Mouse (Mus musculus) left cerebral cortex, postnatal 14 days (tissue): ENCODE results near the gene Rxfp1. TPM values are rescaled to one million over a fixed set of nuclear protein-coding genes. Genes with fewer than 3 reads are reported as not detected.
A peak's percentile ranks its signal among the peaks of the same experiment; 100 is the strongest.

ENCODE experiments used
- DNase-seq, 2 experiments: peaks; one replicate each; pipeline ENCODE4 v3.0.0; 2021 to 2022; ENCODE audit warnings: low spot score in 2 of 2, mixed read lengths in 1 of 2
- intact Hi-C: fragments of 180-260 bp; cut with DNase I; formaldehyde crosslinking; loops from one replicate; pipeline ENCODE4 v1.15.1; 2025
- total RNA-seq, 2 experiments: library from RNA; stranded (reverse); gene quantifications; 2 replicates each; pipeline ENCODE4 v1.2.3; 2021

Gene Rxfp1
- total RNA-seq, 2 experiments from 2014 or later, result 16.8 to 23.9 TPM

- no peak for DNase-seq
- intact Hi-C loops, result no loop called here
These were observed 61.3 kb downstream of the Rxfp1 start for GRCm38 (mm10) chr3:79676411-79676810.

GRCm38 (mm10) chr3:79674641-79675040, 63.0 kb downstream of the Rxfp1 start:
- DNase-seq, result no peak
- intact Hi-C loops, result no loop called here

GRCm38 (mm10) chr3:79673082-79673481, 64.6 kb downstream of the Rxfp1 start:
- DNase-seq, result peak; percentile 67 to 86
- intact Hi-C loops, result loop anchor here (2.0 kb wide), 2 partner anchors 72 to 136 kb away; no protein-coding TSS in a partner anchor

DNA sequence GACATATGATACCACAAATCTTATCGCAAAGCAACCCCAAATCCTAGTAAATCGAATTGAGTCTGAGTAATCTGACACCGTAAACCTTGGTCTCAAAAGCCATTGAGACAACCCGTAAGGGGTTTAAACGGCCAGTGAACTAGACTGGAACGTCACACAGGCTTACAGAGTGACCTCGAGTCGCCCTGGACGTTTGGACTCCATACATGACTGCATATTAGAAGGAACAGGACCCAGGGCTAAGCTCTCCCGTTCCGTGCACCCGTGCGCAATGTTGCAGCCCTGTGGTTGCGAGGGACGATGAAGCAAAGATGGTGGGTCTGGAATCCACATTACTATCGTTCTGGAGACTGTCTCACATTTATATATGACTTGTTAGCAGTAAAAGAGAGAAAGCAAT, 65.5 kb downstream of the Rxfp1 start:
- DNase-seq, result no peak
- intact Hi-C loops, result loop anchor here (2.0 kb wide), 2 partner anchors 73 to 137 kb away; no protein-coding TSS in a partner anchor

DNA sequence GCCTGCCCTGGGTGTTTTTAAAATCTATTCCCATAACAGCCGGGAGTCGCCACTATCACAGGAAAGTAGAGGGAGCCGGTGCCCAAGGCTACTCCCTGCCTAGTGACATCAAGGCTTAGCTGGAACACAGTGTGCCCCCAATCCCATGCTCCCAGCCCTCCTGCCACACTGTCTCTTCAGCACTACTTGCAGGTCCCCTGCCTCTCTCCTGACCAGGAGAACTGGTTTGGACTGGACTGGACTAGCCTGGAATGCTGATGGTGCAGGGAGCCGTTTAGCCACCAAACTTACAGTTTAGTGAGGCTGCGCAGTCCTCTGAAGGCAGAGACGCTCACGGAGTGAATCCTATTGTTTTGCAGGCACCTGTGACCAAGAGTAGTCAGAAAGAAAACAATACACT, 67.1 kb downstream of the Rxfp1 start:
- intact Hi-C loops, result no loop called here
- no peak for DNase-seq

DNA sequence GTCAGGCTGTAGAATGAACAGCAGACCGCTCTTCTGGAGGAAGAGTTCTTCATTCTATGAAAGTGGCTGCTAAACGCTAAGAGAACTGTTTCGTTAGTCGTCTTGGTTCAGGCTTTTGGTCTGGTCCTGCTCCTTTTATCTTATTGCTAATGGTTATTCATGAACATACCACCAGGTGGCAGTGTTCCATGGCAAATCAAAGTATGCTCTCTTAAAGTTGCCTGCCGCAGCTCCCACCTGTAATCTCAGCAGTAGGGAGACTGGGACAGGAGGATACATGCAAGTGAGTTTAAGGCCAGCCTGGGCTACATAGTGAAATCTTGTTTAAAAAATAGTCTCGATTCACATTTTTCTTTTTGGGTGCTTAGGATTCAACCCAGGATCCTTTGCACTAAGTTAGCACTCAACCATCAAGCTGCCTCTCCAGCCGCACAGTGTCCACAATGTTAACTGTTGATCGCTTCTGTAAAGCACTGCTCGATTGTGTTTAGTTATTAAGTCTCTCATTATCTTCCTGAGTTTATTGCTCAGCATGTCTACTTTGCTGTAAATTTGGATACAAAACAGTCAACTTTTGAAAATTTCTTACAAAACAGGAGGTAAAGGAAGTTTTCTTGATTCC, 72.8 kb downstream of the Rxfp1 start:
- intact Hi-C loops, result loop anchor here (2.0 kb wide), 1 partner anchor 144 kb away; no protein-coding TSS in a partner anchor
- peak; percentile 59 to 76 for DNase-seq

GRCm38 (mm10) chr3:79656682-79657081, 81.0 kb downstream of the Rxfp1 start:
- intact Hi-C loops, result no loop called here
- DNase-seq, result no peak

DNA sequence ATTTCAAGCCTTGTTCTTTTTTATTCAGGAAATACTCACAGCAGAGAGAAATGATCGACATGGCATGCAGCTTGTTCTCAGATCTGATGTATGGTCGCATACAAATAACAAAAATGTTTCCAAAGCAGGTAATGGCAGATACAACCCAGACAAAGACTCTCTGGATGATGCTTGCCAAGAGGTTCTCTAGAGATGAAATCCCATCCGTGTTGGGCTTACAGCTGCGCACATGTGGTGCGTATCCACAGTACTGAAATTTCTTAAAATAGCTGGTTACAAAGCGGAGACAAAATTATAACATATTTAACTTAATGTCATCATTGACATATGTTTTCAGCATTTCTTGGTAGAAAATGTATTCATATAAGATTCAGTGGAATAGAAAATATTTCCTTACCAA, 85.6 kb downstream of the Rxfp1 start:
- no peak for DNase-seq
- intact Hi-C loops, result no loop called here

GRCm38 (mm10) chr3:79629416-79629730, 108.3 kb downstream of the Rxfp1 start, which contains the start of gene Etfdh:
Gene Etfdh, minus strand, starts transcription at chr3:79629500.
- intact Hi-C loops, result no loop called here
- peak; percentile 56 to 88 for DNase-seq

- intact Hi-C loops, result no loop called here
- peak; percentile 97 to 99 for DNase-seq
These were observed 108.9 kb downstream of the Rxfp1 start, which contains the start of gene 4930579G24Rik for GRCm38 (mm10) chr3:79628561-79629415. Gene 4930579G24Rik, plus strand, starts transcription at chr3:79629079.

DNA sequence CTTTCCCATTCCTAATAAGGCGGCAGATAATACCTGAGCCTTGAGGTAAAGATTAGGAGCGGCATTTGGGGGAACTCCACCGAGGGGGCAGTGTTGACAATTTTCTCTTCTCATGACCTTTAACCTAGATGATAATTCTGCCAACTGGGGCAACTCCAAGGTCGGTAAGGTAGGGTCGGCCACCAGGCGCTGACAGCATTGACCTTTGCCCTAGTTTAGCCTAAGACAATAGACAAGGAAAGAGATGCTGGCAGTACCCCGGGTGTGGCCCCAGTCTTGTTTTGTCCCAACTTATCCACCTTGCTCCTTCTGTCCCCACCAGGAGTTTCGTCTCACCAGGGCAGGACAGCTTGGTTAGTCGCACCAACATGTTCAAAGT, 109.5 kb downstream of the Rxfp1 start:
- no peak for DNase-seq
- intact Hi-C loops, result no loop called here

GRCm38 (mm10) chr3:79627484-79628181, 110.0 kb downstream of the Rxfp1 start:
- intact Hi-C loops, result no loop called here

DNA sequence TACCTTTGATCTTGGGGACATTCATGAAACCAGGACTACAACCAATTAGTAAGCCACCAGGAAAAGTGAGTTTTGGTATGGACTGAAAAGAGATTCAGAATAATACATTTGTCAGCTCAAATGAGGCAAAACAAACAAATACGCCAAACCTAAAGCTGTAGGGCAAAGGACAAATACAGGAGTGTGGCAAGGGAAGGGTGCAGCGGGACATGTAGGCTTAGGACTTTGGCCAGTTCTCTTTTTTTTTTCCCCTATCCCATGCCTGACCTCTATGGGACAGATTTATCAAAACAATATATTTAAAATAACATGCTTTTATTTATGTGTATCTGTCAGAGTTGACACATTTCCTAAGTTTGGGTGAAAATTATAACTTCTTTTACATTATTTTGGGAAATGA, 127.8 kb downstream of the Rxfp1 start:
- DNase-seq, result no peak
- intact Hi-C loops, result no loop called here

More at GRCm38 (mm10) chr3:79627484-79628181, 110.0 kb downstream of the Rxfp1 start:
- peak in 1 of 2 experiments; percentile 24 for DNase-seq

- no peak for DNase-seq
- intact Hi-C loops, result no loop called here
These were observed 142.2 kb downstream of the Rxfp1 start for GRCm38 (mm10) chr3:79595468-79595867.

- intact Hi-C loops, result no loop called here
- DNase-seq, result no peak
These were observed 145.7 kb downstream of the Rxfp1 start for GRCm38 (mm10) chr3:79591793-79592471.

Other genes with a start within 250 kb of the Rxfp1 start
- gene Fnip2, start 170.1 kb downstream of the Rxfp1 start, total RNA-seq, result 10 to 100 TPM; 16.5 to 20.9 TPM
- 10 to 100 TPM; 63.5 to 65.9 TPM for gene Ppid, start 146.5 kb downstream of the Rxfp1 start, total RNA-seq
- gene 4930579G24Rik, start 108.8 kb downstream of the Rxfp1 start, total RNA-seq, result 1 to 10 TPM; 1.2 to 1.4 TPM
- gene Etfdh, start 108.4 kb downstream of the Rxfp1 start, total RNA-seq, result 10 to 100 TPM; 25.7 to 28.0 TPM
- 10 to 100 TPM in 1 of 2 experiments, 1 to 10 TPM in 1; 8.9 to 11.8 TPM for gene Tmem144, start 114.9 kb upstream of the Rxfp1 start, total RNA-seq
- gene Fam198b, start 146.7 kb upstream of the Rxfp1 start, total RNA-seq, result 10 to 100 TPM; 13.8 to 16.4 TPM